Mouse (Mus musculus) testis, adult 2 months (tissue): Measurements from ENCODE around the gene Tnnt1. TPM values are rescaled to one million over a fixed set of nuclear protein-coding genes. Genes with fewer than 3 reads are reported as not detected.
A peak's percentile ranks its signal among the peaks of the same experiment; 100 is the strongest.
"Not testable (repeated sequence)": the region's sequence is repeated elsewhere in the genome, so short reads cannot be mapped to it uniquely, and the experiment has no call there.

Source experiments
- H3K27ac ChIP-seq: fragments of 200-500 bp; 2 replicates; pipeline ENCODE4 v1.5.1; 2012; ENCODE audit warnings: low read depth, low read length; ENCODE audit not compliant: control insufficient read depth, insufficient read depth
- H3K27me3 ChIP-seq: fragments of 200-500 bp; 2 replicates; pipeline ENCODE4 v1.6.1; 2012; ENCODE audit warnings: mild to moderate bottlenecking, low read length, moderate library complexity; ENCODE audit not compliant: control insufficient read depth, insufficient read depth
- H3K36me3 ChIP-seq: fragments of 200-500 bp; 2 replicates; pipeline ENCODE4 v1.6.1; 2012; ENCODE audit warnings: mild to moderate bottlenecking, low read length; ENCODE audit not compliant: control insufficient read depth, insufficient read depth
- H3K4me1 ChIP-seq: fragments of 200-500 bp; 2 replicates; pipeline ENCODE4 v1.6.1; 2012; ENCODE audit warnings: low read length; ENCODE audit not compliant: control insufficient read depth, insufficient read depth
- H3K4me3 ChIP-seq: fragments of 200-500 bp; 2 replicates; pipeline ENCODE4 v1.5.1; 2012; ENCODE audit warnings: low read depth, mild to moderate bottlenecking, low read length, moderate library complexity, mixed read lengths; ENCODE audit not compliant: control insufficient read depth
- CTCF ChIP-seq: fragments of 200-500 bp; IDR thresholded peaks from 2 replicates; pipeline ENCODE4 v1.5.1; 2012; ENCODE audit warnings: low read depth, mild to moderate bottlenecking, inconsistent platforms, low read length, moderate library complexity; ENCODE audit not compliant: control insufficient read depth, insufficient read depth, insufficient replicate concordance
- POLR2A ChIP-seq: fragments of 200-500 bp; IDR thresholded peaks from 2 replicates; pipeline ENCODE4 v1.6.1; 2012; ENCODE audit warnings: low read depth, mild to moderate bottlenecking, inconsistent platforms, low read length, moderate library complexity; ENCODE audit not compliant: control insufficient read depth
- polyA plus RNA-seq: library from polyadenylated mRNA; depleted of rRNA; stranded (reverse); fragments of >200 nt; gene quantifications from 2 replicates; pipeline ENCODE4 v1.2.3, GENCODE M21; 2012

The Tnnt1 gene
- polyA plus RNA-seq, 1 experiment, result 0.62 TPM

GRCm38 (mm10) chr7:4526341-4527301 is 10.4 kb upstream of the Tnnt1 start:
- H3K27ac ChIP-seq, result peak overlapping the region; percentile 59
- H3K36me3 ChIP-seq, result no peaks in the 10 kb centered on the region
- peak; percentile 59; the same call in 1 of the 2 replicates for TF ChIP-seq POLR2A
- TF ChIP-seq CTCF, result peak; percentile 43; the same call in 1 of the 2 replicates
- H3K4me1 ChIP-seq, result peaks cover 20% of the 10 kb centered on the region
- H3K27me3 ChIP-seq, result no peaks in the 10 kb centered on the region
- peak overlapping the region; percentile 87 for H3K4me3 ChIP-seq

- Histone ChIP-seq H3K4me3 (peak within 1 kb of the TSS; percentile 51), H3K4me1 (peaks cover 30% of the 10 kb centered on the region)
- peak; percentile 47; the same call in 1 of the 2 replicates for TF ChIP-seq CTCF
- H3K36me3 ChIP-seq, H3K27ac ChIP-seq, H3K27me3 ChIP-seq: not testable (repeated sequence)
Observed at GRCm38 (mm10) chr7:4524212-4524922, 8.2 kb upstream of the Tnnt1 start, which contains the start of gene Tnni3. Gene Tnni3 (minus strand): TSS chr7:4524229.

- TF ChIP-seq POLR2A, result no peak
- no peak for TF ChIP-seq CTCF
- no peaks in the 10 kb centered on the region for H3K27me3 ChIP-seq
- peak overlapping the region; percentile 51 for H3K4me3 ChIP-seq
- no peaks in the 10 kb centered on the region for H3K36me3 ChIP-seq
- no peak overlapping the region for H3K27ac ChIP-seq
- peaks cover 30% of the 10 kb centered on the region for H3K4me1 ChIP-seq
Observed at GRCm38 (mm10) chr7:4523205-4524130, 7.3 kb upstream of the Tnnt1 start.

GRCm38 (mm10) chr7:4522292-4522691 is 6.1 kb upstream of the Tnnt1 start:
- H3K4me3 ChIP-seq, result peak overlapping the region; percentile 51
- no peak overlapping the region for H3K27ac ChIP-seq
- peaks cover 30% of the 10 kb centered on the region for H3K4me1 ChIP-seq
- TF ChIP-seq POLR2A, result no peak
- TF ChIP-seq CTCF, result no peak
- no peaks in the 10 kb centered on the region for H3K36me3 ChIP-seq
- no peaks in the 10 kb centered on the region for H3K27me3 ChIP-seq

GRCm38 (mm10) chr7:4521231-4522003 is 5.2 kb upstream of the Tnnt1 start:
- Histone ChIP-seq H3K4me1 (peaks cover 29% of the 10 kb centered on the region), H3K27ac (peak overlapping the region; percentile 26; the same call in 1 of the 2 replicates), H3K36me3 (no peaks in the 10 kb centered on the region), H3K27me3 (no peaks in the 10 kb centered on the region), H3K4me3 (peak overlapping the region; percentile 51)
- TF ChIP-seq CTCF (no peak), POLR2A (no peak)

- no peaks in the 10 kb centered on the region for H3K27me3 ChIP-seq
- H3K4me1 ChIP-seq, result peaks cover 32% of the 10 kb centered on the region
- TF ChIP-seq CTCF, result no peak
- no peak overlapping the region for H3K4me3 ChIP-seq
- no peak overlapping the region for H3K27ac ChIP-seq
- H3K36me3 ChIP-seq, result no peaks in the 10 kb centered on the region
Observed at GRCm38 (mm10) chr7:4518487-4518886, 2.3 kb upstream of the Tnnt1 start.
